Mouse (Mus musculus): Measurements from ENCODE around the gene Chrdl1.

The Chrdl1 gene

DNA sequence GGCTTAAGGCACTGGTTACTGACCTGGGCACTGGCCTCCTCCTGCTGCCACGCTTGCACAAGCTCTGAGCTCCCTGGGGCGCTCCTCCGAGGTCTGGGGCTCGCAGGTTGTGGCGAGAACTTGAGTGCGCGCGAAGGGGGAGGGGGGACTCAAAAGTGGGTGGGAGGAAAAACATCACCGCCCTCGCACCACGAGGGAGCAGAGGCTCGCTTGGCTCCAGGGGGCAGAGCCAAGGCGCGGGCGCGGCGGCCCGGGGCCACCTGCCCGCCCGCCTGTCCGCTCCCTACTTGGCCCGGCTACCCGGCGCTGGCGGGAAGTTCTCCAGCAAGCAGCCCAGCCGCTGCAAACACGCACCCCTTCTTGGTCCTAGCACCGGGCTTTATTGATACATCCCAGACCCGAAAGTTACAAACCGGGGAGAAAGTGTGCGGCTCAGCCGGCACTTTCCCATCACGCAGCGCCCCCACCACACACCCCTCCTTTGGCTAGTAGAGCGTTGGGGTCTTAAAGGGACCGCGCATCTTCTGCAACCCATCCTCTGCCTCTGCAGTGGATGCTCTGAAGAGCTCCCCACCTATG is at the start of gene Chrdl1:
Gene Chrdl1 (minus strand): TSS at position 472 of the 579 bp plus-strand sequence.
- peak; percentile 2 to 5 for DNase-seq

DNA sequence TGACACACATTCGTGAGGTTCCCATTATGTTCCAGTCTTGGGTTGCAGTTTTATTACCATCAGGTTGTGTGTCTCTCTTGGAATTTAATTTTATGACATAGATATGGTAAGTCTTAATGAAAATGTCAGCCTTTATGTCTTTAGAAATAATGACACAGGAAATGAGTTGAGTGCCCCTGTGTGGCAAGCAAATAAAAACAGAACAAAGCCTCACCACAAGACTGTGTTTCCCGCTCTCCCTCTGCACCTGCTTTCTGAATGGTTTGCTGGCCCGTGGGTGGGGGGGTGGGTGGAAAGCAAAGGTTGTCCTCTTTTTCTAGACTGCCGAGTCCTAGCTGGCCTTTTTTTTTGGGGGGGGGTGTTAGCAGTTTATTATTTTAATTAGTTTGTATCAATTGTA is 48.6 kb upstream of the Chrdl1 start:
- no peak for DNase-seq

DNA sequence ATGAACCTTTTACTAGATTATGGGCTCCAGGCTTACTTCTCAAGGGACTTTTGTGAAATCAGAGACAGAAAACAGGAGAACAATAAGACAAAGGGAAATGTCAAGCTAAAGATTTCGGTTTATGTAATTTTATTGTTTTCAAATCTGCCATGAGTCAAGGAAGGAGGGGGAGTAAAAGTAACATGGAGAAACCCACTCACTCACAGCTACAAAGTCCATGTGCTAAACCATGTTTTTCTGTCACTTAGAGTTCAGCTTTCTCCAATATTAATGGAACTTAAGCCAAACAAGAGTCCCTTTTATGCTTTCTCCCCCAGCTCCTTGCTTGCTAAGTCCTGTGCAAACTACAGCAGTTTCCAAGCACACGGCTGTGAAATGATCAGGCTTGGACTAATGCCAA is 10.5 kb upstream of the Chrdl1 start:
- DNase-seq: no peak

DNA sequence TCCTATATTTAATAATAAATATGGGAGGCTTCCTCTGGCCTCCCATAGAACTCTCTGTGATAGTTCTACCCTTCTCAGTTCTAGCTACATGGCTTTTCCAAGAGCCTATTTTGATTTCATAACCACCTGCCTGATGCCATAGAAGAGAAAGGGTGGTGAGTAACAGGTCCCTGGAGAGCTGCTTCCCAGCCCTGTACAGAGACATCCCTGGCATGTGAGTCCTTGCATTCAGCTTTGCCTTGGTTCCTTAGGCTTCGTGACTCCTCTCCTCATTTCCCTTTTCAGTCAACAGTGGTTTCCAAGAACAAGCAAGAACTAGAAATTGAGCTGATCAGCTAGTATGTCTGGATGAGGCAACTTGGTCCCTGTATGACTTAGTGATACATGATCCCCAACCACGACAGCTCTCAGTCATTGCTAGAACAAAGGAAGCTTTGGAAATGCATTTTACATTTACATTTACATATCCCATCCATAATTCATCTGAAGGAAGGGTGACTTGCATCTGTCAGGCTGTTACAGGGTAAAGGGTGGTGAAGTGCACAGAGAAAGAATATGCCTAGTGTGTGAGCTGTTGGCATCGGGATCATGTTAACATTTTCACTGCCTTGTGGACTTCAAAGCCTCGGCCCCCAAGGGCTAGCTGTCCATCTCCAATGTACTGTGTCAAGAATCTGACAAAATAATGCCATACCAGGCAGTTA is 27.7 kb downstream of the Chrdl1 start:
- DNase-seq: no peak

DNA sequence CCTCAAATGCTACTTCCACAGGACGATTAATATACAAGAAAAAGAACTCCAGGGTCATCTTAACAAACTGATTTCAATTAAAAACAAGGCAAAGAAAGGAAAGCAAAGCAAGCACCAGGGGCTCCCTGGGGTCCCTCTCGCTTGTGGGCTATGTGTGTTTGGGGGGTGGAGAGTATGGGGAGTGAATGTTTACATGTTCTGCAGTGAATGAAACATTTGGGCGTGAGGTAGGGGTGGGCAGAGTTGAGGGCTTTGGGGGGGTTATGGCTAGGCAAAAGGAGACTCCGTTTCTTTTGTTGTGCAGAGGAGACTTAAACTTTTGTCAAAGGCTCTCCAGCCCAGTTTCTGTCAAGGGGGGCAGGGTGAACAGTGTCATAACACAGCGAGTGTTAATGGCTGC is 46.8 kb downstream of the Chrdl1 start:
- no peak for DNase-seq

DNA sequence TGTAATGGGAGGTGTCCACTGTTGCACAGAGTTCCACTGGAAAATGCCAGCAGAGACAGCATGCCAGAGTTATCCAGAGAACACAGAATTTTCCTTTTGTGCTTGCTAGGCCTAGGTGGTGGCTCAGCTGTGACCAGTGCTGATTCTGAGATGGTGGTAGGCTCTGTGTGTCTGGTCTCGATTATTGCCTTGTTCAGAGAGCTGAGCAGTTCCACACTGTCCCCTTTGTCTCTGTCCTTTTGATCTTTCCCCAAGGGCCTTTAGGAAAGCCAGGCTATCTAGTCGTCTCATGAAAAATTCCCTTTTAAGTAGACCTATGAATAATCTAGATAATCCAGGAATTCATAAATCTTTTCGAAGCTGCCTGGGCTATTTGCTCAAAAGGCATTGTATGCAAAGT is 47.3 kb downstream of the Chrdl1 start:
- no peak for DNase-seq

DNA sequence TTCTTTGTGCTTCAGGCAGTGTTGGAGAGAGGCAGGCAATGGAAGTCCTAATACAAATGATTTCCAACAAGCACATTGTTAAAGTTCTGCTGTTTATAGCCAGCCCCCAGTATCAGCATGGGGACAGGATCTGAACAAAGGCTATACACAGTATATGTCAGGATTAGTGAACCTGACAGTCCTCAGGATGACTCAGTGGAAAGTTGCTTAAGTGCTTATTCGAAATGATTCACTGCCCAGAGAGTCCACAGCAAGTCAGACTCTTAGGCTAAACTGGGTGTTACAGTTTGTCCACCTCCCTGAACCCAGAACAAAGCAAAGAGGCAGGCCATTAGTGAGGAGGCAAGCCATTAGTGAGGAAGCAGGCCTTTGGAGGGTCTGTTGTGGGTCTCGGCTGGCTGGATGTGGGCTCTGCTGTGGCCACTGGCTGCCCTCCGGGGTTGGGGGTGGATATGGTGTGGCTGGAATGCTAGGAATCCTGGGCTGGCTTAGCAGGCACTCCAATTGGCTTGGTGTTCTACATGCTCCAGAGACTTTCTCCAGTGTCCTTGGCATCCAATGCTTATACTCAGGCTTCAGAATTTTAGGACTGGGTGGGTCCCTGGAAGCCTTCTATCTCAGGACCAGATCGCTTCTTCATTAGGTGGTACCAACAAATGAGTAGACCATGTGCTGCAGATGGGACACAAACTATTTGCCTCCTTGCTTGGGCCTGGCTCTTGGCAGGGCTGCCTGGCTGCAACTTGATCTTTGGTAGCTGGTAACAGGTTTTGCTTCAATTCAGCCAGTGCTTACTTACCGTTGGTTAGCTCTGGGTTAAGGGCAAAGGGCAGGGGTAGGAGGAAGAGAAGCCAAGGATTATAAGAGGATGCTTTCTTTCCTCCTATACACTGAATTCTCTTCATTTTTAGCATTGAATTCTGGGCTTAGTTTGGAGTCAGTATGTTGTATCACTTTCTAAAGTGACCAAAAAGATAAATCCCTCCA is 49.3 kb downstream of the Chrdl1 start:
- peak; percentile 5 to 24 for DNase-seq

DNA sequence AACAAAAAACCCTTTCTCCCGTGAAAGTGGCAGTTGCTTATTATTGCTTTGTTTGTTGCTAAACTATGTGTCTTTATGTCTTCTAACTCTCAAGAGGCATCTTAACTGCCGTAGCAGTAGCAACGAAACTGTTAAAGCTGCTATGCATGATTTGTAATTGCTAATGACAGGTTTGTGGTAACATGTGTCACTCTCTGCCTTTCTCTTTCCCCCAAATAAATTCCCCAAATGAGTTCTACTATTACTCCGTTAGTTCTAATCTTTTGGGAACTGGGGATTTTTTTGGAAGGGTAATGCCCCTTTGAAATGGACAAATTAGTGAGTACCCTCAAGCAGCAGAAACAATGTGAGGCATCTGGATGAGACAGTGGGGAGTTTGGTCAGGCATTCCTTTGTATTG is 55.9 kb downstream of the Chrdl1 start:
- no peak for DNase-seq

DNA sequence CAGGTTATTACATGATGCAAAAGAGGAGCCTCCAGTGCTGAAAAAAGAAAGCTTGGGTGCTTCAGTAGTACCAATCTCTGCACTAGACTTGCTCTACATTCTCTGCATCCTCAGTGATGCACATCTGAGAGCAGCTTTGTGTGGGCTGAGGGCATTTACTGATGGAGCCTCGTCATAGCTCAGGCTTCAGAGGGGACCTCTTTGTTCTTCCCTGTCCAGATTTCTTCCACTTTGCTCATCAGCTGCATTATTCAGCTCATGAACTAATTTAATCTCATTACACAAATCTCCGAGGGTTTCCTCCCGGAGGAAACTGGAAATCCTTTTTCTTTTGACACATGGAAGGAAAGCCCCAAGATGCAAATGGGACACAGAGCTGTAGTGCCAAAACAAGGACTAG is 56.5 kb downstream of the Chrdl1 start:
- no peak for DNase-seq

DNA sequence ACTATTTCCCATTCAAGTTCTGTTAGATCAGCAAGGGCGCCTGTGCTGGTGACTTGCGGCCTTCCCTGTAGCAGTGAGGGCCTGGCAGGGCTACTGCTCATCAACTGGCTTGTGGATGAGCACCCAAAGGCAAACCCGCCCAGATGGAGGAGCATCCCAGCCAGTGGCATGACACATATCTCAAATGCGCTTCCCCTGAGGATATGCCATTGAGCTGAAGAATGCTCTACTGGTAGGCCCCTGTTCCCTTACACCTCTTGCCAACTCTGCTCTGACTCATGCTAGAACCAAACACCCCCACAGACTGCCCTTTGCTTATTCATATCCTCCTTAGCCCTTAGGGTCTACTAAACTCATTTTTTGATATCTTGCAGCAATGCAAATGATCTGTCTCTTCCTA is 57.4 kb downstream of the Chrdl1 start:
- DNase-seq: no peak

DNA sequence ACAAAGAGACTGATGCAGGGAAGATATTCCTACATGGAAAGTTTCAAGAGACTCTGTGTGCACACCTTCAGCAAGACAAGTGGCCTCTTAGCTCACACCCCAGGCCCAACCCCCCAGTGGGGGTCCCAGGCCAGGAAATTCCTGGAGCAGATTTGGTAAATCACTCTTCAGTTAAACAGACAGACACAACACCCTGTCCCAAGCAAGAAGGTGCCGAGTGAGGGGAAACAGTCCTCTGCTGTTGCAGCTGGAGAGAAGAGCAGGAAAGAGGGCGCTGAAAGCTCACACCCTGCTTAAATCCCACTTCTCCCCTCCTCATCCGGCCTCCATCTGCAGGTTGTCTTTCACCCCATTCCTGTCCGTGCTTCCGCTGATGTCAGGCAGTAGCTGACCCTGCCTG is 58.2 kb downstream of the Chrdl1 start:
- peak; percentile 4 to 17 for DNase-seq

DNA sequence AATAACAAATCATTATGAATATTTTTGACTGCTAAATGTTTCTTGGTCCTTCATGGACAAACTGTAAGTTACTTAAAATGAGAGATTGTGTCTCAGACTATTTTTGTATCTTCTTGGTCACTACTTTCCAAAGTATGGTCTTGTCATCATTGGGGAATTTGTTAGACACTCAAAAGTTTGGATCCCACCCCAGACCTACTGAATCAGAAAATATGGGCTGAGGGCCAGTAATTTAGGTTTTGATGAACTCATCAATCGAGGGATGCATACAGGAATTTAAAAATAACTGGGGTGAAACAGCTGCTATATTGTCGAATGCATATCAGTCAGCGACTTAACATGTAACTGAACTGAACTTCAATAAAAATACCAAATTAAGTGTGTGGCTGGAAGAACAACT is 80.9 kb downstream of the Chrdl1 start:
- no peak for DNase-seq

DNA sequence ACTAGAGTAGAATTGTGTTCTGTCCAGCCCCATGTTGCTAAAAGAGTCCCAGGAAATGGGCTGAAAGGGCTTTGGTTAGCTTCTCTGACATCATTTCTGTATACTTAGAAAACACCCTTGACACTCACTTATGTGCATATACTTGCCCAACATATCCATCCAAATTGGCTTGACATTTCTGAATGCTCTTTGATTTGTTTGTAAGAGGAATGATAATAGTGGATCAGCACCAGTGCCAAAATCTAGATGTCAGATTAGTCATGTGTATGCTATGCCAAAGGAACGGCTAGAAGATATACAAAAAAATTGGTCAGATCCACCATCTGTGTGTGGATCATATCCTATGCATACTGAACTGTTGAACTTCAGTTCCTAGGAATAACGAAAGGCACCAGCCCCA is 99.3 kb downstream of the Chrdl1 start:
- no peak for DNase-seq

DNA sequence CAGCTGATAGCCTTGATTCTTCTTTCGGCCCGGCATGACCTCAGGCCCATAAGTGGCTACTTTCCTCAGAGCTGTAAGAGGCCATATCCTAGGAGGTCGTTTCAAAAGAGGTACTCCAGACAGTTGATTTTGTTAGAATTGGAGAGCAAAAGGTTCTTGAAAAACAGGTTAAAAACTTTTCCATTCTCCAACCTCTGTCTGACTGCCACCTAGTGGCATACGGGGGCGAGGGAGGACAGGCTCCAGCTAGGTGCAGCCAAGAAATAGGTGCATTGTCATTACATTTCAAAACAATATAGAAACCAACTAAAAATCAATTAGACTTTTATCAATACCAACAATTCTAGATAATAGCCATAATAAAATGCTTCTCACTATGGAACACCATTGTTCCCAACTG is 118.9 kb downstream of the Chrdl1 start:
- peak; percentile 2 to 8 for DNase-seq

DNA sequence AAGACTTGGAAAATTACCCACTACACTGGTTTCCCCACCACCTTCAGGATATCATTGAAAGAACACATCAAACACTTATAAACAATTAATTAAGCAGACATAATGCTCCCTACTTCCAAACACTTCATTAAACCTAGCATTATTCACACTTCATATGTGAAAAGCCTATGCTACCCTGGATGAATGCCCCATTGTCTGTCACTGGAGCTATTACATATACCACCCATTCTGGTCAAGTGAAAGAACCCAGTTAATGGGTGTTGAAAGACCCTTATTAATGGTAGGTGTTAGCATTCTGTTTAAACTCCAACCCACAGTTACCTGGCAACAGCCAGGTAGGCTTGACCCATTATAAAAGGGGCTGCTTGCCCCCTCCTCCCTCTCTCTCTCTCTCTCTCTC is 143.4 kb downstream of the Chrdl1 start:
- no peak for DNase-seq
